Mouse (Mus musculus) retina, postnatal 7 days (tissue): Measurements from ENCODE around the gene Gm8251.
A peak's percentile ranks its signal among the peaks of the same experiment; 100 is the strongest.
"Not testable (repeated sequence)": the region's sequence is repeated elsewhere in the genome, so short reads cannot be mapped to it uniquely, and the experiment has no call there.

ENCODE experiments used
- DNase-seq: peaks from one replicate; pipeline ENCODE4 v3.0.0-alpha.2; 2012; ENCODE audit warnings: low read depth, low spot score

Gene Gm8251

GRCm38 (mm10) chr1:44061836-44062235 lies at the start of gene Gm8251:
Gm8251 (minus strand) TSS chr1:44061936.
- no peak for DNase-seq

- no peak for DNase-seq
These were observed 41.2 kb upstream of the Gm8251 start for GRCm38 (mm10) chr1:44102939-44103338.

- DNase-seq, result peak; percentile 90
These were observed 40.6 kb upstream of the Gm8251 start, which contains the start of gene Tex30 for GRCm38 (mm10) chr1:44102259-44102717. Tex30 (minus strand) TSS chr1:44102441.

- DNase-seq, result no peak
These were observed 39.9 kb upstream of the Gm8251 start for GRCm38 (mm10) chr1:44101448-44102225.

GRCm38 (mm10) chr1:44064625-44065024 lies 2.9 kb upstream of the Gm8251 start:
- peak; percentile 31 for DNase-seq

GRCm38 (mm10) chr1:44063439-44063838 lies 1.7 kb upstream of the Gm8251 start:
- no peak for DNase-seq

GRCm38 (mm10) chr1:44057805-44058204 lies 3.9 kb downstream of the Gm8251 start:
- DNase-seq, result no peak

- no peak for DNase-seq
These were observed 15.2 kb downstream of the Gm8251 start for GRCm38 (mm10) chr1:44046556-44046955.

GRCm38 (mm10) chr1:44045689-44046088 lies 16.0 kb downstream of the Gm8251 start:
- not testable (repeated sequence) for DNase-seq

GRCm38 (mm10) chr1:44042555-44042915 lies 19.2 kb downstream of the Gm8251 start:
- DNase-seq, result no peak

- DNase-seq, result peak; percentile 41
These were observed 19.8 kb downstream of the Gm8251 start for GRCm38 (mm10) chr1:44041797-44042554.

GRCm38 (mm10) chr1:44032948-44033347 lies 28.8 kb downstream of the Gm8251 start:
- DNase-seq, result no peak

- DNase-seq, result no peak
These were observed 29.5 kb downstream of the Gm8251 start for GRCm38 (mm10) chr1:44032213-44032612.

- DNase-seq, result no peak
These were observed 34.1 kb downstream of the Gm8251 start for GRCm38 (mm10) chr1:44027651-44028050.

- DNase-seq, result no peak
These were observed 39.1 kb downstream of the Gm8251 start for GRCm38 (mm10) chr1:44022656-44023055.

- no peak for DNase-seq
These were observed 41.8 kb downstream of the Gm8251 start, which contains the start of gene Mettl21c for GRCm38 (mm10) chr1:44019934-44020333. Mettl21c (minus strand) TSS chr1:44020034.

GRCm38 (mm10) chr1:44015556-44015955 lies 46.2 kb downstream of the Gm8251 start:
- DNase-seq, result no peak
